Mouse (Mus musculus) T-helper 17 cell (primary cell): Measurements from ENCODE around the gene Agps.

Experiments used
- in situ Hi-C, 2 experiments: fragments of 300-600 bp; cut with MboI, MseI; formaldehyde crosslinking; loops; 1 replicate in 1 of 2; 2 replicates in 1 of 2; pipeline ENCODE4 v1.15.1; 2025; ENCODE audit warnings: high pct_unique_total_duplicates in 2 of 2

Agps gene

DNA sequence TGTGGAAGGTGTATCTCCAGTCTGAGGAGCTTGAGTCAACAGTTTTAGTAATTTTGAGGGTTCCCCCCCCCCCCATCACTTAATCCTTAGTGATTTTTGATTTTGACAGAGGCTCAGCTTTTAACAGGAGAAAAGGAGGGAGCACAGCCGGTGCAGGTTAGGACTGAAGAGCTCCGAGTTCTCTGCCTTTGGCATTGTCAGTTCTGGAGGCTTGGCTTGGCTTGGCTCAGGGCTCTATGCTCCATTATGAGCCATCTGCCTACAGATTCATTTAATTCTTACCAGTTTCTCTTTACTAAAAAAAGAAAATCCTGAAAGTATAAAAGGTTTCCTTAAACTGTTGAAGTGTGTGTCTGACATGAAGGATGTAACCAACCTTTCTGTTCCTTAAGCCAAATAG, 97.2 kb downstream of the Agps start:
- in situ Hi-C loops = no loop called here

DNA sequence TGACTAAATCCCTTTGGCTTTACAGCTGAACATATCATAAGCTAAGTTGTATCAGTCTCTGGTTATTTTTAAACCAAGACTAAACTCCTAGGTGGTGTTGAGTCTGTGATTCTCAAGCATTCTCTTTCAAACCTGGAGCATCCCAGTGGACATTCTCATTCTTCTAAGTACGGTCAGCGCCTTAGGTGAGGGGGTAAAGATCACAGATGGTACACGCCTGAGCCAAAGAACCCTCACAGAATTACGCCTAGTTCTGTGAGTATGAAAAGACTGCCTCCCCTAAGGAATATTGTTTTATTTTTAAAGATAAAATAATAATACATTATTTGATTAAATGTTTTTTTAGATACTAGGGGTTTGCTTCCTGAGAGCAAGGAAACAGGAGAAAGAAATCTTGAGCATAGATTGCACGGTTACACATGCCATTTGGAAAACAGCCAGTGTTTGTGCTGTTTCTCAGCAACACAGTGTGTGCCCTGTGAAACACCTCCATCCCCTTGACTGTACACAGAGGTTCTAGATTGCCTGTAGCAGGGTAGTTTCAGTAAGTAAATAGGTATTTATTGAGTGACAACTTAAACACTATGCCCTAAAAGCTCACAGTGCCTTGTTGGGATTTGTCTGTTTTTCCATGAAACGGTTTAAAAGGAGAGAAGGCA, 97.9 kb downstream of the Agps start:
- in situ Hi-C loops = no loop called here

DNA sequence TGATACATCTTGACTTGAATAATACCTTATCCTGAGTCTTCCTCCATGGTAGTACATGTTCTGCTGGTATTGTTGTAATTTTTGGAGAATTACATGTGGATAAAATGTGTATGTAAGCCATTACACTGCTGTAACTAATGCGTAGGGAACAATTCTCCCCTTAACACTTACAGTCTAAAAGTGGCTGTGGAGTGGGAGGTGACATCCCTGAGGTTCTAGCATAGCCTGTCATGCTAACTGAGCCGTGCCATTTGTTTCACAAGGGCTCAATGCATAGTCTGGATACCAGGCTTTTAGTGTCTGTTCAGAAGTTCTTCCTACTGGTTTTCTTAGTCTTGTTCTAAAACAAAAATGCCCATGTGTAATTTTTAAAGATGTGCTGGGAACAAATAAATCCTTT, 99.0 kb downstream of the Agps start:
- in situ Hi-C loops = no loop called here

DNA sequence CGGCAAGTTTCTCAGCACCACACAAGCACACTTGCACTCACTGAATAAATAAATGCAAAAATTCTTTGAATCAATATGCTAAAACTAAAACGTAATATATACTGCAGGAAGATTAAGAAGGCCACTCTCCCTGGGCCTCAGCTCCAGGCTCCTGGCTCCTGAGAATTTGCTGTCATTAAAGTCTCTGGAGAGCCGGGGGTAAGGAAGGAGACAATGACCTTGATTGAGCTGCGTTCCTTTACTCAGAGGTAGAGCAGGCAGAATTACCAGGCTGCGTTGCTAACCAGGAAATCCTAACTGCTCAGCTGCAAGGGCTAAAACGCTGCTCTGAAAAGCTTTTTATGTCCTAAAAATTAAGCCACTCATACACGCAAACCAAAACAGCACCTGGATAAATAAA, 101.6 kb downstream of the Agps start:
- in situ Hi-C loops = no loop called here

DNA sequence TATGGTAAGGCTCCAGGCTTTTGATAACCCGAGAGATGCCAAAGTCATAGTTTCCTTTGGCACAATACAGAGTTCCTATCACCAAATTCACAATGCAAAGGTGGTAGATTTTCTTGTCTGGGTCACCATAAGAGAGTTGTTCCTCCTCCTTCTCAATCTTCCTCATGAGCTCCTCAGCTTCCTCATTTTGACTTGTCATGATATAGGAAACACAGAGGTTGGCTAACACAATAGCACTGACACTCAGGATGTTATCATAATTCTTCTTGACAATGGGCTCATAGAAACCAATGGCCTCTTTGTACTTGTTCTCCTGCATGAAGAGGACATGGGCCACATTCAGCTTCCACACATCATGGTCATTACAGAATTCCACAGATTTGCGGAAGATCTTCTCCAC, 104.7 kb downstream of the Agps start:
- in situ Hi-C loops = loop anchor here (5.0 kb wide), 1 partner anchor 41 kb away; the partner anchor contains the start of gene Ttc30a2 (in 2 of the 2)

DNA sequence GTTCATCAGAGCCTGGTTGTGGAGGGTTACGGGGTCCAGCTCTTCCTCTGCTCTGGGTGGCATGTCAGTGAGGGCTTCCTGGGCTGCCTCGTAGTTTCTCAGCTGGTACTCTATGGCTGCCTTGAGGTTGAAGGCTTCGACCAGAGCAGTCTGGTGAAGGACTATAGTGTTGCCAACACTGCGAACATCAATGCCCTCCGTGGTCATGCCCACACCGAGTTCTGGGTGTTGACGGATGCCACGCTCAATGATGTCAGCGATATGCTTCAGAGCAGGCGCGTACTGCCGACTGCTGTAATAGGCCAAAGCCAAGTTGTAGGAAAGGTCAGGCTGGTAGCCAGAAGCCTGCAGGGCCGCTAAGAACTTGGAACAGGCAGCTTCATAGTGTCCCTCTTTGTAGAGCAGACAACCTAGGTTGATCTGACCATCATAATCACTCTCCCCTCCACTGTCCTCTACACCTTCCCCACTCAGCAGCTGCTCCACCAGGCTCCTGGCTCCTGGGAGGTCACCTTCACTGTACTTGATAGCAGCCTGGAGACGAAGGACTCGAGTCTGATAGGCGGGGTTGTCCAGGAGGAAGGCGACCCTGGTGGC, 105.6 kb downstream of the Agps start:
- in situ Hi-C loops = loop anchor here (5.0 kb wide), 1 partner anchor 40 kb away; the partner anchor contains the start of gene Ttc30a2 (in 2 of the 2)

DNA sequence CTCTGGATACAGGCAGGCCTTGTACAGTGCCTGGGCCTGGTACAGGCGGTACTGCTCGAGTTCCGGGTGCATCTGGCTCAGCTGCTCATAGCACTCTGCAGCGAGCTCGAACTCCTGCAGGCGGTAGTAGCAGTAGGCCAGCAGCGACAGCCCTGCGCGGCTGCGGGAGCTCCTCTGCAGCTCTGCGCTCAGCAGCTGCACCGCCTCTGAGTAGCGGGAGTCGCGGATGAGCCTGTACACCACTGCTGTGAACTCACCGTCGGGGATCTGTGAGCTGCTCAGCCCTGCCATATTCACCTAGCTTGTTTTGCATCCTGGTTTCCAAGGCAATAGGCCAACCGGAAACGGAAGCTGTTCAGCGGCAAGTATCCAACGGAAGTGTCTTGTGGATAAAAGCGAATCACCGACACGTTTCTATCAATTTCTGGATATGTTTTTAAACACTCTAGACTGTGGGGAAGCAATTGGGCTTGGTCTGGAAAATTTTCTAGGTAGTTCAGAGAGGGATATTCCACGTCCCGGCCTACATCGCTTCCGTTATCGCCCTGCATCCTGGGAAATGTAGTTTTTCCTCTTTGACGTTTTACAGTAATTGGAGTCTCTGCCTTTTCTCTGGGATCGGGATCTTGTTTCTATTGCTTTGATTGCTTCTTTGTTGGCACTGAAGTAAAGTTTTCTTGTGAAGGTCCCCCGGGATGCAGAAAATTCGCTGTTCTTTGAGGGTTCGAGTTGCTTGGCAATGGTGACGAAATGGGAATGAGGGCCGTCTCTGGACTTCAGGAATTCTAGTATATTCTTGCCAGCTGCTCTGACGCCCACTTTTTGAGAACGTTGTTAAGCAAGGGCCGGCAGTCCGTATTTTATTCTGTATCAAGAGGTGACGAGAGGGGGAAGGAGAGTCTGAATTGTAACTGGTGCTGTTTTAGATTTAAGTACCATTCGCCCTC, 106.4 kb downstream of the Agps start, which contains the start of gene Ttc30b:
TSS of gene Ttc30b (minus strand) at position 469 of the 947 bp plus-strand sequence.
- in situ Hi-C loops = loop anchor here (5.0 kb wide), 1 partner anchor 39 kb away; the partner anchor contains the start of gene Ttc30a2 (in 2 of the 2)

DNA sequence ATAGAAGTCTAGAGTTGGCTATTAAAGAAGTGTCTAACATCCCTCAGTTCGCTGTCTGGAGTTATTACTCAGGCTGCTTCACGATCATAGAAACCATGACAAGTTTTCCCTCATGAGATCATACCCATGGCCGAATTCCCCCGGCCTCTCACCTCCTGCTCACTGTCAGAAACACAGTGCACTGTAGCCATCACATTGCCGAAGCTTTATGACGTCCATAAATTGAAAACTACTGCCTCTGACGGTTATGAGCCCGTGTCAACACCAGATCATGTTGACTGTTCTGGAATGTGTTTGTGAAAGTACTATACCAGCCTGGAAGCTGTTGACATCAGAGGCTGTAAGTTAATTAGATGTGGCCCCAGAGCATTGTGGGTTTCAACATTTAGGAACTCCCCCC, 118.7 kb downstream of the Agps start:
- in situ Hi-C loops = loop anchor here (5.0 kb wide), 1 partner anchor 63 kb away; no protein-coding TSS in a partner anchor

DNA sequence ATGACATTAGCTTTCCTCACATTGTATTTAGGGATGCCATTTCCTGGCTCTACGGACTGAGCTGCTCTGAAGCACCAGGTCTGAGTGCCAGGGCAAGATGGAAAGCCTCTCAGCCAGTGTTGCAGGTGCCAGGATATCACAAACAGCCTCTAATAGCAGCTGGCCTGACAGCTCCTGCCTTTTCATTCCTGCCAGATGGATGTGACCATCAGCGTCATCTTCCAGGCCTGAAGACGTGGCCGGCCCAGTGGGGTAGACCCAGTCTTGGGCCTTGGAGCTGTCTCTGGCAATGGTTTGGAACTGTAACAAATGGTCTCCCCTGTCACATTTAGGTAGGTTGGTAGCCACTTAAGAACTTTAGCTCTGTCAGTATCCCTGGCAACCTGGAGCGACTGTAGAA, 121.3 kb downstream of the Agps start:
- in situ Hi-C loops = loop anchor here (5.0 kb wide), 1 partner anchor 66 kb away; no protein-coding TSS in a partner anchor

DNA sequence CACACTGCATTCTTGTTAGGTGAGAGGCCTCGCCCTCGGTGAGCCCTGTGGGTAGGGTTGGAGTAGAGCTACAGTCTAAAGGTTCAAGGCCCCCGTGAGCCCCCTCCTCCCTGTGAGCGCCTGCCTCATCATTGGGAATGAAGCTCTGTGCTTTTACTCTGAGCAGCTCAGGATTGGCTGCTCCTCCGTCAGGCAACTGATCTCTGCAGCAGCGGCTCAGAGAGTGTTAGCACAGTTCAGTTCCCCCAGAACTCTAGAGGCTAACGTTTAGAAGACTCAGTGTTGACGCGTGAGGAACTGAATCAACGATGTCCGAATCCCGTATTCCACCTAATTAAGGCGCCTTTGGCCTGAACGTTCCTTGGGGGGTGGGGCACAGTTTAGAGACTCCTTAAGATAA, 123.7 kb downstream of the Agps start:
- in situ Hi-C loops = no loop called here

DNA sequence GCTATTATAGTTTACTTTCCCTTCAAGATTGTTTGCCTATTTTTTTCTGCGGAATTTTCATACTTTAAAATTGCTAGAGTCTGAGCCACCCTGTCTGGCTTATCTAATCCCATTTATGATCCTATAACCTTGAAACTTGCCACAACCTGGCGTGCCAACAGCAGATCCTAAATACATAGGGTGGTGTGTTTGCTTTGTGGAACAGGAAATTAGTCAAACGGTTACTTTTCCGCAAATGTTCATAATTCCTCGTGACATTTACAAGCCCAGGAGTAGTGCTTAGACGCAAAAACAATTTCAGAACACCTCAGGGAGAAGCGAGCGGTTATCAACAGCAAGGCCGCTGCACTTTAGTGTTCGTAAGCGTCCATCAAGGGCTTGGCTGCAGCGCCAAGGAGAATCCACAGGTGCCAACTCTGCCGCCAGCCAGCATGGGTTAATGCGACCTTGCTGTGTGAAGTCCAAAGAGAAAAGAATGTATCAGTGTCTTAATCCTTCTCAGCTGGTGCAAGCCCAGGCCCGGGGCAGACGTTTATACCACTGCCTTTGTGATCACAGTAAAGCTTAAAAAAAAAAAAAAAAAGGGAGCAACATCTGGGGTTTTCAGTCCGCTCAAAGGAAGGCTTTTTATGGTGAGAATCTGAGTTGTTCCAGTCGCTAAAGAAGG, 127.3 kb downstream of the Agps start:
- in situ Hi-C loops = no loop called here

DNA sequence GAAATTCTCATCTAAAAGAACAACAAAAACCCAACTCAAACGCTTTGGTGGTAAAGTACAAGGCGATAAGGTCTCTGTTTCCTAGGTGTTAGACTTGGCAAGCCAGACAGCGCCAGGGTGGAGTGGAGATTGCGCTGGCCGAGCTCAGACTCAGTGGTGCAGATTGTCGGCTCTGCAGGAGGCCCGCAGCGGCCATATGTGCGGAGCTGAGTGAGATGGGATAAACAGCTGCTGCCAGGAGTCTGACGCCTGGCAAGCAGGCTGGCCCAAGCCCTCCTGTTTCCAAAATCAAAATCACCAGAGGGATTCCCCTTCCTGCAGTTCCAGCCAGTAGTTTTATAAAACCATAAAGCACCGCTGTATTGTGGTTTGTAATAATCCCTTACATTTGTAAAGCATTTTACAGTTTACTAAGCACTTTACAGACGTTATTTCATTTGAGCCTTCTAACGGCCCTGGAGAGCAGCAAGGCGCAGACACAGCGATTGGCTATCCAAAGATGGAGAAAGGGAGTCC, 127.9 kb downstream of the Agps start:
- in situ Hi-C loops = loop anchor here in 1 of 2 experiments (5.0 kb wide), 2 partner anchors 173 to 358 kb away; no protein-coding TSS in a partner anchor

DNA sequence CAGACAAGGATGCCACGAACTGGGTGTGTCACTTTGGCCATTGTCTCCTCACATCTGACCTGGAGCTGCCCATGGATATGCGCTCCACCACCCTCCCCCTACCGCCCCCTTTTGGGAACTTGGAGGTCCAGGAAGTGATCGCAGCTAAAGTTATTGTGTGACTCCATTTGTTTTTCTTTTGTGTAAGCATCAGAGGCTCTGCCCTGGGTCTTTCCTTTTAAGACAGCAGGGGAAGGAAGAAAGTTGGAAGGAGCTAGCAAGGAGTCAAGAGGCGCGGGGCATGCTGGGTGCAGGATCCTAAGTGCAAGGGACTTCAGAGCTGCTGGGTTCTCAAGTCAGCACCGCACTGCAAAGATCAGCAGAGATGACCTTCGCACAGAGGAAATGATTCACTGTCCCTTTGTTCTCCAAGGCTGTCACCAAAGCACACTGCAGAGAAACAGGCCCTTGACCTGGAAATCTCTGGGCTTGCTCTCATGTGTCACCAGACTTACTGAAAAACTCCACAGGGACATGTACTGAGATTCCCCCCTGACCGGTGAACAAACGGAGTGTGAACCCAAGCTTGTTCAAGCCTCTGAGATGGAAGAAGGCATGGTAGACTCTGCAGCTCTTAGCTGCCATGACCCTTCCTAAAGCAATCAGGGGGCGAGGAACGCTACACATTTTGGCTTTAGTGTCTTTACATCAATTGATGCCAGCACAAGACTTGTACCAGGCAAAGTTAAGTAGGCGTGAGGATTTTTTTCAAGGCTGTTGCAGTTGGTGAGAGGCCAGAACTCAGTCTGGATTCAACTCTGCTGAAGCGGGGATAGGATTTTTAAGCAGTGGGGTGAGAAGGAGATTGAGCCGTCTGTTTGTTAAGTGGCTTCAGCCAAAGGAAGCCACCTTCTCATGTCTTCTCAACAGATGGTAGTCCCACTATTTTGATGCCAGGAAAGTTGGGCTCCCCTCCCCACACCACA, 128.7 kb downstream of the Agps start:
- in situ Hi-C loops = loop anchor here in 1 of 2 experiments (5.0 kb wide), 2 partner anchors 173 to 358 kb away; no protein-coding TSS in a partner anchor

DNA sequence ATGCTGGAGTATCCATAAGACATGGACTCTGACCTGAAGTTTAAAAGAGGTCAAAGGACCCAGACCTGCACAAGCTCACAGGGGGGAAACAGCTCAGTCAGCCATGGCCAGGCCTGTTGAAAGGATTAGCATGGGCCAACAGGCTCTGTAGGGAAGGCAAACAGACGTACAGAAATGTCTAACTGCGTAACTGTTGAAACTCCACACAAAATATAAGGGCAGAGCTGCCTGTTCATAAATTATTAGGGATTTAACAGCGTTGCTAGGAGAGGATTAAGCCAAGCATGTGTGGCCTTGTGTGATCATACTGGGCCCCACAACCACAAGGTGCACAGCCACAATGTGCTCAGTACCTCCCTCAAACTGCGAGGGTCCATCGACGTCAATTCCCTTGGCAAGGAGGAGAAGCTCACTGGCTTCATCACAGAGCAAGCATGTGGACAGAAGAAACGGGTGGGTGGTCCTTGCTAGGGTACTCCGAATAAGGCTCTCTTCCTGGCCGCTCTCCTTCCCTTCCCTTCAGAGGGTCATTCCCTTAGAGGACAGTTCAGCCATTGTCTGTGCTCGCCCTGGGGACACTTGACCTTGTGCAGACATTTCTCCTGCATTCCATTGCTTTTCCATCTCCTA, 131.3 kb downstream of the Agps start:
- in situ Hi-C loops = loop anchor here in 1 of 2 experiments (5.0 kb wide), 2 partner anchors 176 to 361 kb away; no protein-coding TSS in a partner anchor

DNA sequence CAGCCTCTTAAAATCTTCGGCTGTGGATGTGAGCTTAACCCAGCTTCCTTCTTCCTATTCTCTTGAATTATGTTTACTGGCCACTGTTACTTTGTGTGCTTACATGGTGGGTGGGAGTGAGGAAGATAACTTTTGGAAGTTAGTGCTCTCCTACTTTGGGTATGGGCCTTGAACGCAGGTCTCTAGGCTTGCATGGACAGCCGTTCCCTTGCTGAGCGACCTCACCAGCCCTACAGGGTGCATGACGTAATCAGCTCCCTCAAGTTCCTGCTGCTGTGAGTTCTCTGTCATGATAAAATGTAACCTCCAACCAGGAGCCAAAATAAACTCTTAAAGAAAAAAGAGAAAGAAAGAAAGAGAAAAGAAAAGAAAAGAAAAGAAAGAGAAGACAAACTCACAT, 132.1 kb downstream of the Agps start:
- in situ Hi-C loops = loop anchor here in 1 of 2 experiments (5.0 kb wide), 2 partner anchors 177 to 362 kb away; no protein-coding TSS in a partner anchor

DNA sequence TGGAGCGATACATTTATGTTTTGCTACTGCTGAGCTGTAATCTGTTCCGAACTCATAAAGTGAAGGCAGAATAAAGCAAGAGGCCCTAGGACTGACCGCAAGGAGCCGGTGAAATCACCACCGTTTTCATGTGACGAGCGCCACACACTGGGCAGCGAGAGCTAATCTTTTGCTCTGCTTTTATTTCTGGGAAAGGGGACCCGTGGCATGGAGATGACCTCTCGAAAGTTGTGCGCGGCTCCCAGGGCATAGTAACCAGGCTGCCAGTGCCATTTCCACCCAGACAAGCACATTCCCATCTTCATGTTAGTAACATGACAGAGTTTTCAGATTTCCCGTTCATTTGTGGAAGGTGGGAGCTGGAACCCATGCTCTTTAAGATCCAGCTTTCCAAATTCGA, 132.5 kb downstream of the Agps start:
- in situ Hi-C loops = loop anchor here in 1 of 2 experiments (5.0 kb wide), 2 partner anchors 177 to 362 kb away; no protein-coding TSS in a partner anchor

DNA sequence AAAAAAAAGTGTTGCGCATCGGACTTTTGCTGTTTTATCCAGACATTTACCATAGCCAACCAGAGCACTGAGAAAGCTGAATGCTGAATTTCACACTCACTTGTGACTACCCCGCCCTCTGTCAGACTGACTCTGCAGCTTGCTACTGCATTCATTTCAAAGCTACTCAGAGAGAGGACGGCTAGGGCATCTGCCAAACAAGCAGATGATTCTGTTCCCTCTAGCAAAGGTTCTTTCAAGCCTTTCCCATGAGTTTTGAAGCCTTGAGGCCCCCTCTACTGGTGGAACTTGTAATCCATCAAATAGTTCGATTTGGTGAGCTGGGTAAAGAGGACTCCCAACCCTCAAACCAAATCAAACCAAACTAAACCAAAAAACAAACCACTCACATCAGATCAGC, 133.0 kb downstream of the Agps start:
- in situ Hi-C loops = loop anchor here (5.0 kb wide), 3 partner anchors 173 to 363 kb away; no protein-coding TSS in a partner anchor

DNA sequence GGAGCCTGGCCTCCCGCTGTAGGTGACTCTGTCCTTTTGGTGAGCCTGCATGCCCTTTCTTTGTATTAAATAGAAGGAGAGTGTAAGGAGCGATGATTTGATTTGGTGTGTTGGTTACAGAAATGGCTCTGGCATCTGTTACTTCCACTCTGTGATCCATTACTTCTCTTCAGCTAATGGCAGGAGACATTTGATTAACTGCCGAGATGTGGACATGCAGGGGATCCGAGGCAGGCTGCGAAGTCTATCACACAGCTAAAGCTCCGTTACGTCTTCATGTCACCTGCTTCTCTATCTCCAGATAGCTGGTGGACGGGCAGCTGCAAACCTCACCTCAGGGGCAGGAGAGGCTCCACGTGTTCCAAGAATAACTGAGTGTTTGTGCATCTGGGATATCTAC, 142.2 kb downstream of the Agps start:
- in situ Hi-C loops = loop anchor here in 1 of 2 experiments (5.0 kb wide), 1 partner anchor 357 kb away; no protein-coding TSS in a partner anchor

DNA sequence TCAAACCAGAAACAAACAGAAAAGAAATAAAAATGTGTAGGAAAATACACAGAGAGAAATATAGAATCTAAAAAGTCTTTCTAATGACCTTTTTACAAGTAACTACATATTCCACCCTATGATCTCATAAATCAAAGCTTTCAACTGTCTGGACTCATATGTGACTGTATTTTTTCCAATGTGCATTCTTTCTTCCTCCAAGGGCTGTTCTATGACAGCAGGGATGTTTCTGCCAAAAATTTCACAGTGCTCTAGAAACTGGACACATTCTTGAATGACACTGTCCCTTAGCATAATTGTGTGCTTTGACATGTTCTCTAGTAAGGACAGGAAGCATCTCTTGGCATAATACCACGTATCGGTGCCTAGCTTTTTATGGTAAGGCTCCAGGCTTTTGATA, 144.1 kb downstream of the Agps start:
- in situ Hi-C loops = loop anchor here (5.0 kb wide), 1 partner anchor 39 kb away; the partner anchor contains the start of gene Ttc30b (in 2 of the 2)
